Mouse (Mus musculus) cerebellum, postnatal 36 days (tissue): ENCODE data around the gene Cldn9.

Experiments
- DNase-seq, 2 experiments: peaks; one replicate each; pipeline ENCODE4 v3.0.0; 2021 to 2022; ENCODE audit warnings: mixed read lengths in 2 of 2

Gene Cldn9

GRCm38 (mm10) chr17:23683856-23684672, at the start of gene Cldn9:
Gene Cldn9 (minus strand): TSS chr17:23684026.
- no peak for DNase-seq

GRCm38 (mm10) chr17:23730441-23730840, 46.6 kb upstream of the Cldn9 start:
- DNase-seq = no peak

- peak; percentile 47 to 66 for DNase-seq
Measured at GRCm38 (mm10) chr17:23726758-23727142, 42.9 kb upstream of the Cldn9 start.

GRCm38 (mm10) chr17:23725999-23726757, 42.4 kb upstream of the Cldn9 start, which contains the start of gene Pkmyt1:
Gene Pkmyt1 (plus strand): TSS chr17:23726336.
- DNase-seq = peak; percentile 91 to 95

- DNase-seq = no peak
Measured at GRCm38 (mm10) chr17:23725477-23725876, 41.7 kb upstream of the Cldn9 start.

- DNase-seq = no peak
Measured at GRCm38 (mm10) chr17:23722376-23723125, 38.7 kb upstream of the Cldn9 start, which contains the start of gene 1520401A03Rik. Gene 1520401A03Rik (minus strand): TSS chr17:23722783.

GRCm38 (mm10) chr17:23721886-23722285, 38.1 kb upstream of the Cldn9 start:
- no peak for DNase-seq

GRCm38 (mm10) chr17:23719455-23719854, 35.6 kb upstream of the Cldn9 start:
- DNase-seq = no peak

GRCm38 (mm10) chr17:23717003-23717402, 33.2 kb upstream of the Cldn9 start:
- no peak for DNase-seq

GRCm38 (mm10) chr17:23706212-23706611, 22.4 kb upstream of the Cldn9 start:
- peak; percentile 85 to 86 for DNase-seq

- no peak for DNase-seq
Measured at GRCm38 (mm10) chr17:23705525-23706104, 21.8 kb upstream of the Cldn9 start.

- DNase-seq = no peak
Measured at GRCm38 (mm10) chr17:23704741-23705140, 20.9 kb upstream of the Cldn9 start.

- DNase-seq = no peak
Measured at GRCm38 (mm10) chr17:23703301-23703700, 19.5 kb upstream of the Cldn9 start.

GRCm38 (mm10) chr17:23700079-23700478, 16.3 kb upstream of the Cldn9 start:
- peak; percentile 95 to 96 for DNase-seq

- DNase-seq = peak; percentile 58 to 69
Measured at GRCm38 (mm10) chr17:23699131-23700077, 15.6 kb upstream of the Cldn9 start.

GRCm38 (mm10) chr17:23695801-23696200, 12.0 kb upstream of the Cldn9 start:
- DNase-seq = no peak

- DNase-seq = no peak
Measured at GRCm38 (mm10) chr17:23694491-23694890, 10.7 kb upstream of the Cldn9 start.

GRCm38 (mm10) chr17:23683226-23683625, 600 bp downstream of the Cldn9 start:
- no peak for DNase-seq

GRCm38 (mm10) chr17:23682530-23682929, 1.3 kb downstream of the Cldn9 start:
- no peak for DNase-seq

- no peak for DNase-seq
Measured at GRCm38 (mm10) chr17:23682092-23682491, 1.7 kb downstream of the Cldn9 start.

GRCm38 (mm10) chr17:23681086-23681485, 2.7 kb downstream of the Cldn9 start:
- no peak for DNase-seq
